Mouse (Mus musculus) cortical plate, adult 2 months (tissue): Measurements from ENCODE around the gene Mapk3.
A peak's percentile ranks its signal among the peaks of the same experiment; 100 is the strongest.

Source experiments
- CTCF ChIP-seq: fragments of 200-500 bp; IDR thresholded peaks from 2 replicates; pipeline ENCODE4 v1.5.1; 2011; ENCODE audit warnings: mild to moderate bottlenecking, control low read depth, low read length; ENCODE audit not compliant: insufficient read depth; ENCODE audit errors: extremely low read depth
- POLR2A ChIP-seq: fragments of 200-500 bp; IDR thresholded peaks from 2 replicates; pipeline ENCODE4 v1.6.1; 2011; ENCODE audit warnings: mild to moderate bottlenecking, low read length, control low read depth; ENCODE audit not compliant: insufficient read depth; ENCODE audit errors: extremely low read depth

DNA sequence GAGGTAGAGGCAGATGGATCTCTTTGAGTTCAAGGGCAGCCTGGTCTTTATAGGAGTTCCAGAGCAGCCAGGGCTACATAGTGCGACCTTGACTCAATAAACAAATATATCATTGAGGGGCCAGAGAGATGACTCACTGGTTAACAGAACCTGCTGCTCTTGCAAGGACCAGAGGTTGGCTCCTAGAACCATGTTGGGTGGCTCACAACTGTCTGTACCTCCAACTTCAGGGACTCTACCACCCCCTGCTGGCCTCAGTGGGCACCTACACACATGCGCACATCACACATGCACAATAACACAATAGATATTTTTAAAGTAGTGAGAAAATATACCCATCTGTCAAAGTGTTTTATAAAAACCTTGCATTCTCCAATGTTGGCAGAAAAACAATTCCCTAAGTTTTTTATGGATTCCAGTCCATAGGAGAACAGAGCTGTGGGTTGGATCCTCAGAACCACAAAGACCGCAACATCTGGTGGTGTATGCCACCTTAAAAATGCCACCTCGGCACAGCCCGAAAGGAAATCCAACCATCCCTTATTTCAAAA is 40.5 kb upstream of the Mapk3 start:
- TF ChIP-seq CTCF: peak; percentile 47; the same call in 1 of the 2 replicates
- TF ChIP-seq POLR2A: no peak
